Mouse (Mus musculus) kidney, postnatal 10 days (tissue): ENCODE measurements at regions not wholly inside any gene's neighbourhood (a gene's known extent, or its start where the extent isn't known, plus 50 kb on each side); places are given as distances from the start of the nearest gene placed in this dataset.
"Not testable (repeated sequence)": the region's sequence is repeated elsewhere in the genome, so short reads cannot be mapped to it uniquely, and the experiment has no call there.

Experiments used
- DNase-seq: peaks from one replicate; pipeline ENCODE4 v3.0.0; 2021; ENCODE audit warnings: mixed read lengths

- no peak for DNase-seq
Observed at GRCm38 (mm10) chr3:78755686-78756476, 530.4 kb downstream of the Rapgef2 start.

GRCm38 (mm10) chr3:78736111-78736510 lies 550.2 kb downstream of the Rapgef2 start:
- DNase-seq, result no peak

GRCm38 (mm10) chr3:78716691-78717090 lies 569.6 kb downstream of the Rapgef2 start:
- DNase-seq, result no peak

DNA sequence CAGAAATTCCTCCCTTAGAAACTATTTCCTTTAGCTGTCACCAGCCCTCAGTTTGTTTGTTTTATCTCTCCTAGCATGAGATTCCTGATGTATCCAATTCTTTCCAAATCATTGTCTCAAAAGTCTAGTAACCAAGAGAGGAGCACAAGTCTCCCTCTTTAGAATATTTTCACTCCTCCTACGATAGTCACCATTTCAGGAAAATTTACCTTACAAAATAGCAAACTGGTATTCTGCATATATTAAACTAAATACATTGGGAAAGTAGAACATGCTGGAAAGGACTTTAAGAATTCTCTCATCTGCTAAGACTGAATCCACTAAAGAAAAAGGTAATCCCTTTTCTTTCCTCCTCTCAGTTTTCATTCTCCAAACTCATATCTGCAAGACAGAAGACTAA lies 578.6 kb downstream of the Rapgef2 start:
- no peak for DNase-seq

DNA sequence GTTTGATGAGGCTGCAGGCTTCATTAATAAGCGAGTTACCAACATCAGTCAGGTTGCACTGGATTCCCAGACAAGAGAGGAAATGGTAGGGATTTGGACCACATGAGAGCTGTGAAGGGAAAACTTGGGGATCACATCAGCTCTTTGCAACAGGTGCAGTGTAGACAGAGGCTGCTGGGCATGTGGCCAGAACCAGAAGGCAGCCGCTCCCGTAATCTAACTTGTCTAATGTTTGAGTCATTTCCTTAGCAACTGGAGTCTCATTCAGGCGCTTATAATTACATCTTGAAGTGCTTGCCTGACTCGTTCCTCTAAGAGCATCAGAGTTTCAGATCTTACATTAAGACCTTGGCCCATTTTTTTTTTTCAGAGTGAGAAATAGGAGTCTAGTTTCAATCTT lies 587.4 kb downstream of the Rapgef2 start:
- DNase-seq, result peak; percentile 8

DNA sequence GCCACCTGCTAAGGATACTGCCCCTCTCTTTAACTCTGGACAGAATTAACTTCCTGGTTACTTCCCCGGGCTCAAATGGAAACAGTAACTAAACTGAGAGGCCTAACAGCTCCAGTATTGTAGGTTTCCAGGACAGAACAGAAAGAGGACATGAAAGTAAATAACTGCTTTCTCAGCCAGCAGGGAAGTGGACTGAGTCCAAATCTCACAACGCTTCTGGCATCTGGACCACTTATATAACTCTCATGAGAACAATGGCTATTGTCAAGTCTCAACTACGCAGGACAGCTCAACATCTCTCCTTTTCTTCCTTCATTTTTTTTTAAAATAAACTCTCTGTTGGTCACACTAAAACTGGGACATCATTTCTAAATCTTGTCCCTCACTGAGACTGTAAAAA lies 594.8 kb downstream of the Rapgef2 start:
- peak; percentile 13 for DNase-seq

GRCm38 (mm10) chr3:78677656-78678055 lies 608.7 kb downstream of the Rapgef2 start:
- no peak for DNase-seq

GRCm38 (mm10) chr3:78676806-78677205 lies 609.5 kb downstream of the Rapgef2 start:
- no peak for DNase-seq

- no peak for DNase-seq
Observed at GRCm38 (mm10) chr3:78674529-78675187, 611.7 kb downstream of the Rapgef2 start.

DNA sequence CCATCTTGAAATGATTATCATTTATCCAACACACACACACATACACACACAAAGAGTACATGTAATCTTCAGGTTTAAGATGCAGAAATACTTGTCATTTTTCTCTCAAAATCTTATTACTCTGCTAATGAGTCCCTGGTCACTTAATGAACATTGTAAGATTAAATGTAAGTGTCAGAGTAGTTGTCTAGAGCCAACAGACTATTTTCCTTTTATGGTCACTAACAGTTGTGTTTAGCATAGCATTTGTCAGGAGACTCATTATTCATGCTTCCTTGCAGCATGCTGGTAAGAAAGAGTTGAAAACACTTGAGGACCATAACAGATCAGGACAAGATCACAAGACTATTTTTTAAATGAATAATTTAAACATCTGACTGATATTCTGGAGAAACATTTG lies 618.3 kb downstream of the Rapgef2 start:
- DNase-seq, result no peak

DNA sequence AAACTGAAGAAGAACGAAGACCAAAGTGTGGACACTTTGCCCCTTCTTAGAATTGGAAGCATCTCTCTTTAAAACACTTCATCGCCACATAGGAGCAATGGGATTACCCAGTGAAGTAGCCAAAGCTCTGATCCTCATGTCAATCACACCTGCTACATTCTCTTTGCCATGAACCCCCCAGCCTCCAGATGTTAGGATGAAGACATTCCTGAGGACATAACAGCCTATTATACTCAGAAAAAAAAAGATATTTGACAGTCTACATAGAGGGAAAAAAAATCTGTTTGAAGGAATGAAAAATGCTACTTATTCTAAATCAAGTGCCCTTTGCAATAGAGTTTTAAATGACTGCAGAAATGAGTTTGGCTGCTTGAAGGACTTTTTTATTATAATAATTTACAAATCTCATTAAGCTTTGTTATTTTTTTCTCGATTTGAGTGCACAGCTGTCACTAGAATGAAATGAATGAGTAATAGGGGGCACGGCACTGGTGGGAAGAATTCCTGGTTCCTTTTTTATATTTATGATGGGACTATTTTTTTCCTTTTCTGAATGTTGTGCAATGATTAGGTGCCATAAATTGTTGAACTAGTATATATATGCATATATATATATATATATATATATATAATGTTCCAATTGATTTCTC lies 618.8 kb downstream of the Rapgef2 start:
- peak; percentile 33 for DNase-seq

- no peak for DNase-seq
Observed at GRCm38 (mm10) chr3:78648115-78648514, 638.2 kb downstream of the Rapgef2 start.

GRCm38 (mm10) chr3:78635386-78635785 lies 650.9 kb downstream of the Rapgef2 start:
- DNase-seq, result peak; percentile 4

DNA sequence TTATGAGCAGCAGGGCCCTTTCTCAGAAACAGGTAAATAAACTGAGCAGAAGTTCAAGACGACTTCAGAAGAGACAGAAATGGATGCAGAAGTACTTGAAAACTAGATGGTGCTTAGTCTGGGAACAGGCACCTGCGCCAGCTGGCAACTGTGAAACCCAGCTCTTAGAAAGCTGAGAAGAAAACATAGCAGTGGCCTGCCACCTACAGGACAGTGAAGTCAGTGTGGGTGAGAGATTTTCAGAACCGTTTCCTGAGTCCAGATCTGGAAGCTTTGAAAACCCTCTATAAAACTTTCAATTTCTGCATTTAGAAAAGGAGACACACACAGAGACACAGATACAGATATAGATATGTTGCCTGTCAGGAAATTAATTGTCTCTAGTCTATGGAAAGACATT lies 667.4 kb downstream of the Rapgef2 start:
- DNase-seq, result peak; percentile 57

- DNase-seq, result no peak
Observed at GRCm38 (mm10) chr3:78594718-78595236, 691.5 kb downstream of the Rapgef2 start.

- no peak for DNase-seq
Observed at GRCm38 (mm10) chr3:78594305-78594704, 692.0 kb downstream of the Rapgef2 start.

GRCm38 (mm10) chr3:78586639-78587038 lies 699.7 kb downstream of the Rapgef2 start:
- no peak for DNase-seq

GRCm38 (mm10) chr3:78581868-78582267 lies 704.4 kb downstream of the Rapgef2 start:
- DNase-seq, result peak; percentile 26

- DNase-seq, result peak; percentile 6
Observed at GRCm38 (mm10) chr3:78581100-78581499, 705.2 kb downstream of the Rapgef2 start.

GRCm38 (mm10) chr3:78575667-78576464 lies 710.5 kb downstream of the Rapgef2 start:
- DNase-seq, result no peak

- peak; percentile 27 for DNase-seq
Observed at GRCm38 (mm10) chr3:78574807-78575206, 711.5 kb downstream of the Rapgef2 start.

- no peak for DNase-seq
Observed at GRCm38 (mm10) chr3:78573299-78573698, 713.0 kb downstream of the Rapgef2 start.

DNA sequence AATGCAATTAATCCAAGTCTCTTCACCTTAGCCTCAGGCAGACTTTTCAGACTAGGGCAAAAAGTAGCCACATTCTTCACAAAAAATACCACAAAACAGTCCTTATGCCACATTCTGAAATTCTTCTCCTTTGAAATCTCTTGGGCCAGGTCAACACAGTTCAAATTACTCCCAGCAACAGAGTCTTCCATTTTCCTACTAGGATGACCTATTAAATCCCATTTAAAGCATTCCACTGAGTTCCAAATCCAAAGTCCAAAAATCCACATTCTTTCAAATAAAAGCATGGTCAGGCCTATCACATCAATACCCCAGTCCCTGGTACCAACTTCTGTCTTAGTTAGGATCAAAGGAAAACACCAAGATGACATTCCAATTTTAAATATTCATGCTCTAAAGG lies 721.4 kb downstream of the Rapgef2 start:
- not testable (repeated sequence) for DNase-seq
